Mouse (Mus musculus) thymus, postnatal 25 days (tissue): ENCODE measurements around the gene Ccdc172.

ENCODE experiments used
- DNase-seq: peaks from one replicate; pipeline ENCODE4 v3.0.0; 2022

Ccdc172 gene

DNA sequence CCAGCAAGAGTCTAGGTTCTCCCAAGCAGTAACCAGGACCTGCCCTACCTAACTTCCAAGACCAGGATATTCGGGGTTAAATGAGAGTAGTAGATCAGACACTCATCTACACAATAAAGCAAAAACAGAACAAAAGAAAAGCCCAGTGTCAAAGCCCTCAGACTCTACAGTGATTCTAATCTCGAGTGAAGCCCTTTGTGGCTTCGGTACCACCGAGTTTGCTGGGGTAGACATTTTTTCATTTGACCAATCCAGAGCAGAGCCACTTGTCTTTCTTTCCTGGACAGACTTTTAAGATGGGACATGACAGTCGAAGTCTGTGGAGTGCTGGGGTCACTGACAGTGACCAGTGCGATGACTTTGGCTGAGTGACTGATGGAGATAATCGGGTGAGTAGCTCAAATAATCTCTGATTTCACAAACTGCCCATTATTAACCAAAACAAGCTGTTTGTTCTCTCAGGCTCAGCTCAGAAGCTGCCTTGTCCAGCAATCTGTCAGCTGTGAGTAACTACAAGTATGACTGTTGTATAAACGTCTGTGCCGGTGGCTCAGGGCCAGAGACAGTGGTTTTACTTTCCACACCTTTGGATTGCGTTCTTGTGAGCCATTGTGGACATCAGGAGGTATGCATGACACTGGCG lies 60.8 kb downstream of the Ccdc172 start:
- DNase-seq, result no peak

DNA sequence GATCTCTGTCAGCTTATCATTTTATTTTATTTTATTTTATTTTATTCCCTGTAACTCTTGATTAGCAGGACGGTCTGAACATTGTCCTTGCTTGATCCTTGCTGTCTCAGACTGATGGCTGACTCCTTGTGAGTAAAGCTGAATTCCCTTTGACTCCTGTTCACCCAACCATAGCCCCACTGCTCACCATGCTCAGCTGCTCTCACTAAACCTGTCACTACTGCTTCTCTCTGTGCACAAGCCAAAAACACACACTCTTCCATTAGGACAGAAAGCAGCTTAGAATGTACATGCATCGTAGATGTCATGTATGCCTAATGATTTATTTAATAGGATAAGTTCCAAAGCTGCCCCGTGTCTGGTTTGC lies 61.3 kb downstream of the Ccdc172 start:
- DNase-seq, result no peak

- no peak for DNase-seq
Measured at GRCm38 (mm10) chr19:58582018-58582417, 70.2 kb downstream of the Ccdc172 start.

DNA sequence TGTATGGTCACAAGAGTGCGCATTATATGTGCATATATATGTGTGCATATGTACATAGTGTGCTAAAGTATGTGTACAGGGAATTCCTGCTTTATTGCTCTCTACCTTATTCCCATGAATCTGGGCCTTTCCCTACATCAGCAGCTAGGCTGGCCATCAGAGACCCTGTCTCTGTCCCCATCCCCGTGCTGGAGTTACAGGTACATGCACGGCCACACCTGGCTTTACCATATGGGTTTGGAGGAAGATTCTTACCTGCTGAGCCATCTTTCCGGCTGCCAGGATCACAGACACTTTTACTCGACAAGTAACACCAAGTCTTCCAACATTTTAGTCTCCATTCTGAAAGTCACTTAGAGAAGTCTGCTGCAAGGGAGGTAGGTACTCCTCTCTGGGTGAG lies 71.2 kb downstream of the Ccdc172 start:
- no peak for DNase-seq

DNA sequence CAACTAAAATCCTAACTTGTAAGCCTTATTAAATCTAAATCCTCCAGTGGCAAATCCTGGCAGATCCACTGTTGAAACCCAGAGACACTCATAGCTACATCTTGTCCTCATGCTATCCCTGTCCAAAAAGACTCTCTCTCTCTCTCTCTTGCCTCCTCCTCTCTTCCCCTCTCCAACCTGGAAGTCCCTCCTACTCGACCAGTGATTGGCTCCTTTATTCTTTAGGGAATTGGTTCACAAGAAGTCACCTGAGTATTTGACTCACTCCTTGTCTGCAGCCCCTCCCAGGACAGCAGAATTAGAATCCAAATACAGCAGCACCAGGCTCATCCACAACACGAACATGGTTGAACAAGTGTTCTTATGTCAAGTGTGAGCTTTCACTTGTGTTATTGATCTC lies 74.3 kb downstream of the Ccdc172 start:
- DNase-seq, result no peak

GRCm38 (mm10) chr19:58590251-58590936 lies 78.6 kb downstream of the Ccdc172 start:
- DNase-seq, result no peak

GRCm38 (mm10) chr19:58600381-58600780 lies 88.6 kb downstream of the Ccdc172 start:
- DNase-seq, result no peak
